Mouse (Mus musculus): ENCODE data around the gene Gstm3. TPM values are rescaled to one million over a fixed set of nuclear protein-coding genes. Genes with fewer than 3 reads are reported as not detected.
A peak's percentile ranks its signal among the peaks of the same experiment; 100 is the strongest.

The Gstm3 gene
- polyA plus RNA-seq, 1 experiment from 2014 or later, result 54.0 TPM

DNA sequence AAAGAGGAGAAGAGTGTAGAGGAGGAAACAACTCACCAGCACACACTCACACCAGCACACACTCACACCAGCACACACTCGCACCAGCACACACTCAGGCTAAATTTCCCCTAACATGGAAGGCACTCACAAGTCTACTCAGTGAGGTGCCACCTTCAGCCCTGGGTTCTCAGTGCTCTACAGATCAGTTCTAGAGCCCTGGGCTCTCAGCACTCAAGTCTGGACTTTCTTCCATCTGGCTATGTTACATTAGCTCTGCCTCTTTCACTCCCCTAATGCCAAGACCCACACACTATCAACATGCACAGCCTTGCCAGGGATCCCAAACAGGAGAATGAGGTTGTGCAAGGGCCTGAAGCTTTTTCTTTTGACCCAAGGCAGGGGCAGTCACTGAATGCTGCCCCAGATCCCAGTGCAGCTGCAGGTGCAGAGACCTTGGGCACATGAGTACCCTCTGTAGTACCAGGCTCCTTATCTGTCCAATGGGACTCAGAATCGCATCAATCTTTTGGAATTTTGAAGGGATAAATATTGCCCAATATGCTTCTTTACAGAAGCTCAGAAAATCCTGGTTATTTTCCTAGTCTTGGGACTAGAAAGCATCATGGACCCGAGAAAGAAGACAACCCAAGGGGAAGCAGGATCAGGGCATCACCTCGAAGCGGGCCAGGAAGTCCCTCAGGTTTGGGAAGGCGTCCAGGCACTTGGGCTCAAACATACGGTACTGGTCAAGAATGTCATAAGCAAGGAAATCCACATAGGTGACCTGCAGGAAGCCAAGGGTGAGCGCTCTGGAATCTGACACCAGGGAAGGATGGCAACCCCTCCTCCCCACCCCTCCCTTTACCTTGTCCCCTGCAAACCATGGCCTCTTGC lies 45.3 kb upstream of the Gstm3 start:
- Histone ChIP-seq H3K36me3 (ENCODE audit: control insufficient read depth, insufficient read depth, low read length) (no peaks in the 10 kb centered on the region), H3K4me2 (replicated peaks; ENCODE audit: low read depth) (peak overlapping the region; percentile 27), H3K4me3 (ENCODE audit: low read depth, low read length) (no peak overlapping the region), H3K27me3 (ENCODE audit: control insufficient read depth, insufficient read depth, low read length) (no peaks in the 10 kb centered on the region), H3K27ac (replicated peaks) (peak overlapping the region; percentile 67), H3K4me1 (replicated peaks; ENCODE audit: control insufficient read depth, insufficient read depth) (peaks cover 6% of the 10 kb centered on the region), H3K9ac (ENCODE audit: low read length) (0 out of 2 replicates have a peak overlapping the region, but pooled peaks have one; percentile 18), H3K9me3 (ENCODE audit: control insufficient read depth, low read length) (no peaks in the 10 kb centered on the region)
- ATAC-seq (ENCODE audit: low FRiP score, low TSS enrichment) (no peak), DNase-seq (ENCODE audit: low spot score) (no peak)
- TF ChIP-seq EP300 (optimal IDR thresholded peaks at IDR 0.05) (no peak), CTCF (IDR thresholded peaks at IDR 0.05; ENCODE audit: low read depth) (no peak)
- WGBS, result 84% methylated on average over 7 of the region's 8 CpGs

- peaks cover 4% of the 10 kb centered on the region for H3K4me1 ChIP-seq (replicated peaks; ENCODE audit: control insufficient read depth, insufficient read depth)
- 36% methylated on average over 4 of the region's 4 CpGs for WGBS
- peak overlapping the region; percentile 27 for H3K4me2 ChIP-seq (replicated peaks; ENCODE audit: low read depth)
- DNase-seq (ENCODE audit: low spot score) (peak; percentile 74), ATAC-seq (ENCODE audit: low FRiP score, low TSS enrichment) (peak; percentile 16; the same call in 1 of the 2 replicates)
- no peaks in the 10 kb centered on the region for H3K27me3 ChIP-seq (ENCODE audit: control insufficient read depth, insufficient read depth, low read length)
- H3K27ac ChIP-seq (replicated peaks), result peak overlapping the region; percentile 67
- no peaks in the 10 kb centered on the region for H3K9me3 ChIP-seq (ENCODE audit: control insufficient read depth, low read length)
- no peak for TF ChIP-seq EP300 (optimal IDR thresholded peaks at IDR 0.05)
- TF ChIP-seq CTCF (IDR thresholded peaks at IDR 0.05; ENCODE audit: low read depth), result no peak
- 0 out of 2 replicates have a peak overlapping the region, but pooled peaks have one; percentile 13 for H3K9ac ChIP-seq (ENCODE audit: low read length)
- H3K4me3 ChIP-seq (ENCODE audit: low read depth, low read length), result no peak overlapping the region
- no peaks in the 10 kb centered on the region for H3K36me3 ChIP-seq (ENCODE audit: control insufficient read depth, insufficient read depth, low read length)
These were observed 44.3 kb upstream of the Gstm3 start for GRCm38 (mm10) chr3:108013331-108013871.

DNA sequence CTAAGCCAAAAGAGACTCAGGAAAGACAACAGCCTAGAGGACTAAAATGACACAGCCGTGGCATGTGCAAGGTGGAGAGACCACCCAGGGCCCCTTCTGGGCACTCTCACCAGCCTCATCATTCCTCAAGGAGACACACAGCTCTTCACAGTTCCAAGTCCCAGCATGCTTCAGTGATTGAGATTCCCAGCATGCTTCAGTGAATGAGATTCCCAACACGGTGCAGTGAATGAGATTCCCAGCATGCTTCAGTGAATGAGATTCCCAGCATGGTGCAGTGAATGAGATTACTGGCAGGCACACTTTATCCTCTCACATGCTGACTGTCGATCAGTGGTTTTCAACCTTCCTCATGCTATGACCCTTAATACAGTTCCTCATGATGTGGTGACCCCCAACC lies 42.5 kb upstream of the Gstm3 start:
- Histone ChIP-seq H3K4me2 (replicated peaks; ENCODE audit: low read depth) (no peak overlapping the region), H3K9ac (ENCODE audit: low read length) (no peak overlapping the region), H3K4me1 (replicated peaks; ENCODE audit: control insufficient read depth, insufficient read depth) (0 out of 2 replicates have a peak, but pooled peaks cover 3% of the 10 kb centered on the region), H3K27me3 (ENCODE audit: control insufficient read depth, insufficient read depth, low read length) (no peaks in the 10 kb centered on the region), H3K36me3 (ENCODE audit: control insufficient read depth, insufficient read depth, low read length) (no peaks in the 10 kb centered on the region), H3K27ac (replicated peaks) (no peak overlapping the region), H3K9me3 (ENCODE audit: control insufficient read depth, low read length) (no peaks in the 10 kb centered on the region), H3K4me3 (ENCODE audit: low read depth, low read length) (no peak overlapping the region)
- TF ChIP-seq CTCF (IDR thresholded peaks at IDR 0.05; ENCODE audit: low read depth) (no peak), EP300 (optimal IDR thresholded peaks at IDR 0.05) (no peak)
- 73% methylated on average over 3 of the region's 3 CpGs for WGBS
- ATAC-seq (ENCODE audit: low FRiP score, low TSS enrichment) (no peak), DNase-seq (ENCODE audit: low spot score) (no peak)

GRCm38 (mm10) chr3:108010286-108010685 lies 41.2 kb upstream of the Gstm3 start:
- no peaks in the 10 kb centered on the region for H3K36me3 ChIP-seq (ENCODE audit: control insufficient read depth, insufficient read depth, low read length)
- 64% methylated on average over 2 of the region's 2 CpGs for WGBS
- H3K9ac ChIP-seq (ENCODE audit: low read length), result no peak overlapping the region
- no peak overlapping the region for H3K4me2 ChIP-seq (replicated peaks; ENCODE audit: low read depth)
- no peak for ATAC-seq (ENCODE audit: low FRiP score, low TSS enrichment)
- no peak overlapping the region for H3K27ac ChIP-seq (replicated peaks)
- 0 out of 2 replicates have a peak, but pooled peaks cover 3% of the 10 kb centered on the region for H3K4me1 ChIP-seq (replicated peaks; ENCODE audit: control insufficient read depth, insufficient read depth)
- no peak for DNase-seq (ENCODE audit: low spot score)
- no peak overlapping the region for H3K4me3 ChIP-seq (ENCODE audit: low read depth, low read length)
- no peak for TF ChIP-seq CTCF (IDR thresholded peaks at IDR 0.05; ENCODE audit: low read depth)
- no peak for TF ChIP-seq EP300 (optimal IDR thresholded peaks at IDR 0.05)
- H3K27me3 ChIP-seq (ENCODE audit: control insufficient read depth, insufficient read depth, low read length), result no peaks in the 10 kb centered on the region
- H3K9me3 ChIP-seq (ENCODE audit: control insufficient read depth, low read length), result no peaks in the 10 kb centered on the region

DNA sequence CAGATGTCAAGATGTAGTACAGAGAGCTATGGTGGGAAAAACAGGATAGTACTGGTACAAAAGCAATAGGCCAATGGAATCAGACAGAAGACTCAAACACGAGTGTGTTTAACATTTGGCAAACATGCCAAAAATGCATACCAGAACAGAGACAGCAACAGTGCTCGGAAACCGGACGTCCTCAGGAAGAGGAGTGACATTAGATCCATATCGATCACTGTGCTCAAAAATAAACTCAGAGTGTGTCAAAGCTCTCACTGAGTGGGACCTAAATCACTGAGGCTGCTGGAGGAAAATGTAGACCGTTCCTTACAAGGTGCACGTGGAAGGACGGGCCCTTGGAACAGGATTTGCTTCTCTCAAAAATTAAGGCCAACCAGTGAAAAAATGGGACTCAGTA lies 32.9 kb upstream of the Gstm3 start:
- H3K4me3 ChIP-seq (ENCODE audit: low read depth, low read length), result no peak overlapping the region
- WGBS, result 56% methylated on average over 8 of the region's 8 CpGs
- no peak overlapping the region for H3K27ac ChIP-seq (replicated peaks)
- no peaks in the 10 kb centered on the region for H3K4me1 ChIP-seq (replicated peaks; ENCODE audit: control insufficient read depth, insufficient read depth)
- H3K4me2 ChIP-seq (replicated peaks; ENCODE audit: low read depth), result no peak overlapping the region
- ATAC-seq (ENCODE audit: low FRiP score, low TSS enrichment) (no peak), DNase-seq (ENCODE audit: low spot score) (no peak)
- no peaks in the 10 kb centered on the region for H3K9me3 ChIP-seq (ENCODE audit: control insufficient read depth, low read length)
- H3K9ac ChIP-seq (ENCODE audit: low read length), result no peak overlapping the region
- no peak for TF ChIP-seq EP300 (optimal IDR thresholded peaks at IDR 0.05)
- no peak for TF ChIP-seq CTCF (IDR thresholded peaks at IDR 0.05; ENCODE audit: low read depth)
- H3K27me3 ChIP-seq (ENCODE audit: control insufficient read depth, insufficient read depth, low read length), result no peaks in the 10 kb centered on the region
- H3K36me3 ChIP-seq (ENCODE audit: control insufficient read depth, insufficient read depth, low read length), result no peaks in the 10 kb centered on the region

DNA sequence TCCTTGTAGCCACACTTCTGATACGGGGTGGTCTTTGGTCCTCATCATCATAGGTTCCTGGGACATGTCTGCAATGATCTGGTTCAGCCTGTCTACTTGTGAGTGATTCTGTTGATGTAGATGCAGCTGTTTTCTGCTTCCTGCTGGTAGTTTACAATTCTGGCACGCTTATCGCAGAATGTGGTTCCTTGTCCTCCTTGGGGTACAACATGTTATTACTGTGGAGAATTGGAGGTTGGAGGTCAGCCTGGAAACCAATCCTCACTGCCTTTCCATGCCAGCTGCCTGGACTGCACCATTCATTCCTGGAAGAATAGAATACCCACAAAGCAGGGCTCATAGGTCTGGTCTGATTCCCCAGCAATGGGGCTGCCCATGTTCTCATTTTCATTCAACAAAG lies 30.4 kb upstream of the Gstm3 start:
- TF ChIP-seq CTCF (IDR thresholded peaks at IDR 0.05; ENCODE audit: low read depth) (no peak), EP300 (optimal IDR thresholded peaks at IDR 0.05) (no peak)
- no peak overlapping the region for H3K4me2 ChIP-seq (replicated peaks; ENCODE audit: low read depth)
- 63% methylated on average over 3 of the region's 3 CpGs for WGBS
- H3K36me3 ChIP-seq (ENCODE audit: control insufficient read depth, insufficient read depth, low read length), result no peaks in the 10 kb centered on the region
- H3K9me3 ChIP-seq (ENCODE audit: control insufficient read depth, low read length), result no peaks in the 10 kb centered on the region
- no peaks in the 10 kb centered on the region for H3K4me1 ChIP-seq (replicated peaks; ENCODE audit: control insufficient read depth, insufficient read depth)
- no peak overlapping the region for H3K27ac ChIP-seq (replicated peaks)
- no peak for ATAC-seq (ENCODE audit: low FRiP score, low TSS enrichment)
- H3K9ac ChIP-seq (ENCODE audit: low read length), result no peak overlapping the region
- H3K4me3 ChIP-seq (ENCODE audit: low read depth, low read length), result no peak overlapping the region
- no peaks in the 10 kb centered on the region for H3K27me3 ChIP-seq (ENCODE audit: control insufficient read depth, insufficient read depth, low read length)
- DNase-seq (ENCODE audit: low spot score), result no peak
